Mouse (Mus musculus) heart, embryonic 10.5 days (tissue): Measurements from ENCODE around the gene Ssty2. TPM values are rescaled to one million over a fixed set of nuclear protein-coding genes. Genes with fewer than 3 reads are reported as not detected.
"Not testable (repeated sequence)": the region's sequence is repeated elsewhere in the genome, so short reads cannot be mapped to it uniquely, and the experiment has no call there.

ENCODE experiments used
- DNase-seq: peaks from one replicate; pipeline ENCODE4 v3.0.0-alpha.2; 2017; ENCODE audit warnings: low spot score
- H3K27ac ChIP-seq: fragments of 300-500 bp; sonication (generic); 2 replicates; pipeline ENCODE4 v1.5.1; 2016; ENCODE audit warnings: mild to moderate bottlenecking
- H3K27me3 ChIP-seq: fragments of 300-500 bp; sonication (generic); 2 replicates; pipeline ENCODE4 v1.6.1; 2016; ENCODE audit warnings: mild to moderate bottlenecking; ENCODE audit not compliant: poor library complexity, insufficient read depth, severe bottlenecking
- H3K36me3 ChIP-seq: fragments of 300-500 bp; sonication (generic); 2 replicates; pipeline ENCODE4 v1.6.1; 2016; ENCODE audit warnings: mild to moderate bottlenecking, moderate library complexity
- H3K4me1 ChIP-seq: fragments of 300-500 bp; sonication (generic); 2 replicates; pipeline ENCODE4 v1.6.1; 2016; ENCODE audit warnings: mild to moderate bottlenecking
- H3K4me3 ChIP-seq: fragments of 300-500 bp; sonication (generic); 2 replicates; pipeline ENCODE4 v1.5.1; 2016; ENCODE audit warnings: mild to moderate bottlenecking, moderate library complexity
- H3K9me3 ChIP-seq: fragments of 300-500 bp; sonication (generic); 2 replicates; pipeline ENCODE4 v1.6.1; 2016; ENCODE audit warnings: mild to moderate bottlenecking, moderate library complexity
- WGBS: fragments of 180-500 bp; shearing (Covaris S2); methylation state at CpG from one replicate; pipeline ENCODE4 v1.1.7; 2016; 5-methylcytosine and 5-hydroxymethylcytosine counted together
- polyA plus RNA-seq: library from polyadenylated mRNA; unstranded; fragments of >200 nt; fragmentation: Nextera tagmentation; extraction: Ambion mirVana; gene quantifications from 2 replicates; pipeline ENCODE4 v1.2.1, GENCODE M21; 2016

Ssty2 gene
- polyA plus RNA-seq = not detected in 2 replicates

- H3K9me3 ChIP-seq, DNase-seq, H3K27me3 ChIP-seq, H3K4me1 ChIP-seq, H3K27ac ChIP-seq, H3K4me3 ChIP-seq, H3K36me3 ChIP-seq: not testable (repeated sequence)
- WGBS = no CpG with 5 or more reads among the region's 4 CpGs
Observed at GRCm38 (mm10) chrY:67047972-67048371, at the start of gene Ssty2. TSS of gene Ssty2 (minus strand) at chrY:67048072.
